Mouse (Mus musculus) liver, embryonic 13.5 days (tissue): Measurements from ENCODE around the gene Pdzd8. TPM values are rescaled to one million over a fixed set of nuclear protein-coding genes. Genes with fewer than 3 reads are reported as not detected.

ENCODE experiments used
- ATAC-seq: fragments of 200-750 bp; cut with Nextera tagmentation; 2 replicates; pipeline ENCODE4 v1.8.0; 2017; ENCODE audit warnings: low read depth, mild to moderate bottlenecking, moderate number of reproducible peaks, moderate library complexity
- DNase-seq: peaks from one replicate; pipeline ENCODE4 v3.0.0; 2022
- H3K27ac ChIP-seq: fragments of 300-500 bp; sonication (generic); 2 replicates; pipeline ENCODE4 v1.5.1; 2015; ENCODE audit warnings: moderate library complexity, mild to moderate bottlenecking, inconsistent platforms
- H3K27me3 ChIP-seq: fragments of 300-500 bp; sonication (generic); 2 replicates; pipeline ENCODE4 v1.6.1; 2015; ENCODE audit warnings: mild to moderate bottlenecking, inconsistent platforms
- H3K36me3 ChIP-seq: fragments of 300-500 bp; sonication (generic); 2 replicates; pipeline ENCODE4 v1.6.1; 2015; ENCODE audit warnings: mild to moderate bottlenecking, inconsistent platforms
- H3K4me1 ChIP-seq: fragments of 300-500 bp; sonication (generic); replicated peaks from 2 replicates; pipeline ENCODE4 v1.6.1; 2015; ENCODE audit warnings: inconsistent platforms
- H3K4me2 ChIP-seq: fragments of 300-500 bp; sonication (generic); 2 replicates; pipeline ENCODE4 v1.6.1; 2015; ENCODE audit warnings: inconsistent platforms, mild to moderate bottlenecking, moderate library complexity
- H3K4me3 ChIP-seq: fragments of 300-500 bp; sonication (generic); replicated peaks from 2 replicates; pipeline ENCODE4 v1.5.1; 2015; ENCODE audit warnings: mild to moderate bottlenecking, inconsistent platforms
- H3K9ac ChIP-seq: fragments of 300-500 bp; sonication (generic); 2 replicates; pipeline ENCODE4 v1.6.1; 2015; ENCODE audit warnings: mild to moderate bottlenecking, inconsistent platforms
- H3K9me3 ChIP-seq: fragments of 300-500 bp; sonication (generic); replicated peaks from 2 replicates; pipeline ENCODE4 v1.6.1; 2016; ENCODE audit warnings: inconsistent platforms
- WGBS: fragments of 180-500 bp; shearing (Covaris S2); methylation state at CpG from one replicate; pipeline ENCODE4 v1.1.7; 2015; ENCODE audit not compliant: insufficient replicate concordance; 5-methylcytosine and 5-hydroxymethylcytosine counted together
- polyA plus RNA-seq: library from polyadenylated mRNA; unstranded; fragments of >200 nt; fragmentation: Nextera tagmentation; extraction: Ambion mirVana; gene quantifications from 2 replicates; pipeline ENCODE4 v1.2.1, GENCODE M21; 2015

Gene Pdzd8
- polyA plus RNA-seq, 1 experiment from 2014 or later: 3.9 TPM

- peak; percentile 72 for ATAC-seq
- Histone ChIP-seq H3K27me3 (peaks cover 11% of the 10 kb centered on the region), H3K4me1 (peaks cover 80% of the 10 kb centered on the region)
Observed at GRCm38 (mm10) chr19:59354906-59355305, 9.3 kb upstream of the Pdzd8 start.

GRCm38 (mm10) chr19:59352760-59353159 is 7.2 kb upstream of the Pdzd8 start:
- Histone ChIP-seq H3K4me3 (no peak overlapping the region), H3K27ac (no peak overlapping the region), H3K9me3 (no peaks in the 10 kb centered on the region), H3K27me3 (peaks cover 11% of the 10 kb centered on the region), H3K9ac (no peak overlapping the region), H3K4me1 (peaks cover 64% of the 10 kb centered on the region), H3K36me3 (no peaks in the 10 kb centered on the region), H3K4me2 (no peak overlapping the region)
- no peak for ATAC-seq
- no peak for DNase-seq
- 17% methylated on average over 3 of the region's 3 CpGs for WGBS

More at GRCm38 (mm10) chr19:59354906-59355305, 9.3 kb upstream of the Pdzd8 start:
- 11% methylated on average over 2 of the region's 2 CpGs for WGBS
- Histone ChIP-seq H3K4me2 (no peak overlapping the region), H3K36me3 (no peaks in the 10 kb centered on the region), H3K4me3 (no peak overlapping the region), H3K9ac (peak overlapping the region; percentile 26), H3K27ac (peak overlapping the region; percentile 50; the same call in 1 of the 2 replicates), H3K9me3 (no peaks in the 10 kb centered on the region)
- DNase-seq: no peak

- Histone ChIP-seq H3K27me3 (peaks cover 11% of the 10 kb centered on the region), H3K4me1 (peaks cover 63% of the 10 kb centered on the region), H3K9ac (no peak overlapping the region), H3K36me3 (no peaks in the 10 kb centered on the region), H3K9me3 (no peaks in the 10 kb centered on the region), H3K4me3 (no peak overlapping the region), H3K4me2 (no peak overlapping the region), H3K27ac (no peak overlapping the region)
- ATAC-seq (no peak), DNase-seq (no peak)
- WGBS: 62% methylated on average over 15 of the region's 15 CpGs
Observed at GRCm38 (mm10) chr19:59351151-59351889, 5.7 kb upstream of the Pdzd8 start.

GRCm38 (mm10) chr19:59350273-59350903 is 4.8 kb upstream of the Pdzd8 start:
- H3K4me3 ChIP-seq: no peak overlapping the region
- H3K9ac ChIP-seq: no peak overlapping the region
- DNase-seq (no peak), ATAC-seq (no peak)
- no peak overlapping the region for H3K4me2 ChIP-seq
- H3K27ac ChIP-seq: no peak overlapping the region
- H3K9me3 ChIP-seq: no peaks in the 10 kb centered on the region
- WGBS: 35% methylated on average over 7 of the region's 7 CpGs
- H3K27me3 ChIP-seq: peaks cover 11% of the 10 kb centered on the region
- H3K4me1 ChIP-seq: peaks cover 57% of the 10 kb centered on the region
- H3K36me3 ChIP-seq: no peaks in the 10 kb centered on the region

- no peak overlapping the region for H3K27ac ChIP-seq
- H3K27me3 ChIP-seq: peaks cover 11% of the 10 kb centered on the region
- WGBS: 73% methylated on average over 6 of the region's 6 CpGs
- peaks cover 50% of the 10 kb centered on the region for H3K4me1 ChIP-seq
- no peak overlapping the region for H3K4me3 ChIP-seq
- H3K4me2 ChIP-seq: no peak overlapping the region
- H3K9me3 ChIP-seq: no peaks in the 10 kb centered on the region
- DNase-seq: no peak
- no peak overlapping the region for H3K9ac ChIP-seq
- no peaks in the 10 kb centered on the region for H3K36me3 ChIP-seq
- no peak for ATAC-seq
Observed at GRCm38 (mm10) chr19:59349329-59349960, 3.9 kb upstream of the Pdzd8 start.

GRCm38 (mm10) chr19:59346325-59346724 is 745 bp upstream of the Pdzd8 start:
- WGBS: 6% methylated on average over 11 of the region's 11 CpGs
- H3K9me3 ChIP-seq: no peaks in the 10 kb centered on the region
- peak overlapping the region; percentile 95 for H3K4me3 ChIP-seq
- H3K36me3 ChIP-seq: peaks cover under 1% of the 10 kb centered on the region; the same call in 1 of the 2 replicates
- peak overlapping the region; percentile 99 for H3K4me2 ChIP-seq
- DNase-seq (no peak), ATAC-seq (no peak)
- H3K9ac ChIP-seq: peak overlapping the region; percentile 86
- H3K4me1 ChIP-seq: peaks cover 59% of the 10 kb centered on the region
- peak overlapping the region; percentile 84 for H3K27ac ChIP-seq
- peaks cover 5% of the 10 kb centered on the region; the same call in 1 of the 2 replicates for H3K27me3 ChIP-seq

GRCm38 (mm10) chr19:59345081-59345657 is 411 bp downstream of the Pdzd8 start:
- Histone ChIP-seq H3K27me3 (no peaks in the 10 kb centered on the region), H3K4me1 (peaks cover 55% of the 10 kb centered on the region), H3K4me2 (peak overlapping the region; percentile 99), H3K27ac (peak overlapping the region; percentile 93), H3K36me3 (peaks cover 4% of the 10 kb centered on the region; the same call in 1 of the 2 replicates), H3K9ac (peak overlapping the region; percentile 99), H3K4me3 (peak overlapping the region; percentile 95), H3K9me3 (no peaks in the 10 kb centered on the region)
- ATAC-seq (peak; percentile 58), DNase-seq (peak; percentile 64)
- 2% methylated on average over 69 of the region's 70 CpGs for WGBS

- Histone ChIP-seq H3K27ac (peak overlapping the region; percentile 93), H3K9me3 (no peaks in the 10 kb centered on the region), H3K27me3 (no peaks in the 10 kb centered on the region), H3K9ac (peak overlapping the region; percentile 99), H3K4me2 (peak overlapping the region; percentile 99), H3K4me1 (peaks cover 57% of the 10 kb centered on the region), H3K4me3 (peak overlapping the region; percentile 95), H3K36me3 (peaks cover 4% of the 10 kb centered on the region; the same call in 1 of the 2 replicates)
- 1% methylated on average over 14 of the region's 14 CpGs for WGBS
- peak; percentile 6; the same call in 1 of the 2 replicates for ATAC-seq
- DNase-seq: peak; percentile 44
Observed at GRCm38 (mm10) chr19:59344304-59344711, 1.3 kb downstream of the Pdzd8 start.

- WGBS: 34% methylated on average over 2 of the region's 2 CpGs
- Histone ChIP-seq H3K27me3 (no peaks in the 10 kb centered on the region), H3K27ac (peak overlapping the region; percentile 37; the same call in 1 of the 2 replicates), H3K4me3 (peak overlapping the region; percentile 95), H3K9ac (peak overlapping the region; percentile 99), H3K4me2 (peak overlapping the region; percentile 99), H3K4me1 (peaks cover 68% of the 10 kb centered on the region), H3K36me3 (peaks cover 4% of the 10 kb centered on the region; the same call in 1 of the 2 replicates), H3K9me3 (no peaks in the 10 kb centered on the region)
- DNase-seq: no peak
- no peak for ATAC-seq
Observed at GRCm38 (mm10) chr19:59342964-59343363, 2.6 kb downstream of the Pdzd8 start.

GRCm38 (mm10) chr19:59339908-59340307 is 5.7 kb downstream of the Pdzd8 start:
- no peak for ATAC-seq
- WGBS: 72% methylated on average over 3 of the region's 3 CpGs

More at GRCm38 (mm10) chr19:59339908-59340307, 5.7 kb downstream of the Pdzd8 start:
- Histone ChIP-seq H3K36me3 (peaks cover 8% of the 10 kb centered on the region), H3K9me3 (no peaks in the 10 kb centered on the region), H3K27me3 (no peaks in the 10 kb centered on the region), H3K4me3 (no peak overlapping the region), H3K4me2 (no peak overlapping the region), H3K9ac (no peak overlapping the region), H3K27ac (no peak overlapping the region), H3K4me1 (peaks cover 79% of the 10 kb centered on the region)
- no peak for DNase-seq
